Mouse (Mus musculus): ENCODE data around the gene Ano7.
"Not testable (repeated sequence)": the region's sequence is repeated elsewhere in the genome, so short reads cannot be mapped to it uniquely, and the experiment has no call there.

The Ano7 gene

GRCm38 (mm10) chr1:93445822-93446162, 72.1 kb downstream of the Ano7 start:
- no peak for DNase-seq (ENCODE audit: low read depth, low spot score)

- not testable (repeated sequence) for DNase-seq (ENCODE audit: low read depth, low spot score)
Measured at GRCm38 (mm10) chr1:93450118-93450517, 76.4 kb downstream of the Ano7 start.

GRCm38 (mm10) chr1:93453721-93454255, 80.1 kb downstream of the Ano7 start:
- no peak for DNase-seq (ENCODE audit: low read depth, low spot score)
